Mouse (Mus musculus): Measurements from ENCODE around the gene Rasgef1b. TPM values are rescaled to one million over a fixed set of nuclear protein-coding genes. Genes with fewer than 3 reads are reported as not detected.
"Not testable (repeated sequence)": the region's sequence is repeated elsewhere in the genome, so short reads cannot be mapped to it uniquely, and the experiment has no call there.

Rasgef1b gene
- polyA plus RNA-seq, 1 experiment from 2014 or later: 8.5 TPM

- H3K27me3 ChIP-seq: no peaks in the 10 kb centered on the region
- no peak overlapping the region for H3K4me2 ChIP-seq
- H3K27ac ChIP-seq: no peak overlapping the region
- no peaks in the 10 kb centered on the region for H3K4me1 ChIP-seq
- no peak overlapping the region for H3K4me3 ChIP-seq
- peaks cover 34% of the 10 kb centered on the region for H3K36me3 ChIP-seq
- 87% methylated on average over 4 of the region's 4 CpGs for WGBS
- no peak for ATAC-seq (ENCODE audit: insufficient number of reproducible peaks, insufficient read depth, low FRiP score, low TSS enrichment, low read depth)
- no peak overlapping the region for H3K9ac ChIP-seq
- no peaks in the 10 kb centered on the region for H3K9me3 ChIP-seq
Observed at GRCm38 (mm10) chr5:99236431-99236830, 492.4 kb downstream of the Rasgef1b start.

DNA sequence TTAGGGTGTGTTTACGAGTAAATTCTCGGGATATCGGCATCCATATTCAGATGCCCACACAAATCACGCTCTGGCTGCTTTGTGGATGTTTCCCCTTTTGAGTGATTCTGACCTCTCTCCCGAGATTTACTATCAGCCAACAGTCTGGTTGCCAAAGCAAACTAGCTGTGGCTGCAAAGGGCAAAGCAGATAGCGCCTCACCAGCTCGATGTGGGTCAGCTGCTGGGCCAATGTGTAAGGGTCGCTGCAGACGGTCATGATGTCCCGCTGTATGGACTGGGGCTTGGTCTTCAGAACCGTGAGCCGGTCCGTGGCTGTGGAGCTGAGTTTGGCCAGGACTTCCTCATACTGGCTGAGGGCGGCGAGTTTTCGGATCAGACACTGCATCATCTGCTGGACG, 494.6 kb downstream of the Rasgef1b start:
- no peak for ATAC-seq (ENCODE audit: insufficient number of reproducible peaks, insufficient read depth, low FRiP score, low TSS enrichment, low read depth)
- WGBS: 95% methylated on average over 17 of the region's 17 CpGs
- Histone ChIP-seq H3K9me3 (no peaks in the 10 kb centered on the region), H3K9ac (no peak overlapping the region), H3K4me3 (no peak overlapping the region), H3K27ac (no peak overlapping the region), H3K27me3 (no peaks in the 10 kb centered on the region), H3K4me2 (no peak overlapping the region), H3K36me3 (peaks cover 20% of the 10 kb centered on the region; the same call in 1 of the 2 replicates), H3K4me1 (no peaks in the 10 kb centered on the region)

DNA sequence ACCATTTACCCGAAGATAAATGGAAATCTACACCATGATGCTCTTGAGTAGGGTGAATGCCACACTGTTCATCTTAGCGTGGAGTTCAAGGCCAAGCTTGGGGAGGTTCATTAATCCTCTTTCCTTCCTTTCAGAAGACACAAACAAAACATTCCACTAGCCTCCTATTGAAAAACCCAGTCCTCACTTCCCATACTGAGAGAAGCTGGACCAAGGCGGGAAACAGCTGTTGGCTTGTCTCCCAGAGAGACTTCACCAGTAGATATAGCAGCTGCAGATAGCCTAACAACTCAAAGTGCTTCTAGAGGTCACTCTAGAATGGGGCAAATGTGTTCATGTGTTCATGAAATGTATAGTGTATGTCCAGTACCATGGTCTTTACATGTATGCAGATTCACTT, 495.7 kb downstream of the Rasgef1b start:
- no peak overlapping the region for H3K4me3 ChIP-seq
- H3K27ac ChIP-seq: no peak overlapping the region
- H3K27me3 ChIP-seq: no peaks in the 10 kb centered on the region
- ATAC-seq (ENCODE audit: insufficient number of reproducible peaks, insufficient read depth, low FRiP score, low TSS enrichment, low read depth): no peak
- H3K9me3 ChIP-seq: no peaks in the 10 kb centered on the region
- peaks cover 19% of the 10 kb centered on the region; the same call in 1 of the 2 replicates for H3K36me3 ChIP-seq
- no peak overlapping the region for H3K9ac ChIP-seq
- WGBS: 84% methylated on average over 3 of the region's 3 CpGs
- no peak overlapping the region for H3K4me2 ChIP-seq
- H3K4me1 ChIP-seq: no peaks in the 10 kb centered on the region

GRCm38 (mm10) chr5:99232410-99232809, 496.5 kb downstream of the Rasgef1b start:
- H3K27ac ChIP-seq: no peak overlapping the region
- H3K27me3 ChIP-seq: no peaks in the 10 kb centered on the region
- H3K4me1 ChIP-seq: no peaks in the 10 kb centered on the region
- peaks cover 26% of the 10 kb centered on the region; the same call in 1 of the 2 replicates for H3K36me3 ChIP-seq
- H3K9me3 ChIP-seq: no peaks in the 10 kb centered on the region
- 83% methylated on average over 8 of the region's 8 CpGs for WGBS
- no peak overlapping the region for H3K4me3 ChIP-seq
- ATAC-seq (ENCODE audit: insufficient number of reproducible peaks, insufficient read depth, low FRiP score, low TSS enrichment, low read depth): no peak
- H3K9ac ChIP-seq: no peak overlapping the region
- no peak overlapping the region for H3K4me2 ChIP-seq

GRCm38 (mm10) chr5:99230476-99230875, 498.4 kb downstream of the Rasgef1b start:
- Histone ChIP-seq H3K9me3 (no peaks in the 10 kb centered on the region), H3K4me2 (no peak overlapping the region), H3K4me3 (no peak overlapping the region), H3K4me1 (no peaks in the 10 kb centered on the region), H3K9ac (no peak overlapping the region), H3K27ac (no peak overlapping the region), H3K36me3 (peaks cover 33% of the 10 kb centered on the region; the same call in 1 of the 2 replicates), H3K27me3 (no peaks in the 10 kb centered on the region)
- no peak for ATAC-seq (ENCODE audit: insufficient number of reproducible peaks, insufficient read depth, low FRiP score, low TSS enrichment, low read depth)
- WGBS: 90% methylated on average over 7 of the region's 7 CpGs

- H3K27me3 ChIP-seq: no peaks in the 10 kb centered on the region
- 79% methylated on average over 4 of the region's 4 CpGs for WGBS
- H3K9me3 ChIP-seq: no peaks in the 10 kb centered on the region
- 0 out of 2 replicates have a peak, but pooled peaks cover 5% of the 10 kb centered on the region for H3K4me1 ChIP-seq
- no peak overlapping the region for H3K4me3 ChIP-seq
- no peak overlapping the region for H3K9ac ChIP-seq
- no peak for ATAC-seq (ENCODE audit: insufficient number of reproducible peaks, insufficient read depth, low FRiP score, low TSS enrichment, low read depth)
- H3K36me3 ChIP-seq: peaks cover 21% of the 10 kb centered on the region; the same call in 1 of the 2 replicates
- no peak overlapping the region for H3K27ac ChIP-seq
- no peak overlapping the region for H3K4me2 ChIP-seq
Observed at GRCm38 (mm10) chr5:99227361-99227760, 501.5 kb downstream of the Rasgef1b start.

GRCm38 (mm10) chr5:99224571-99225011, 504.3 kb downstream of the Rasgef1b start:
- H3K9me3 ChIP-seq: 0 out of 2 replicates have a peak, but pooled peaks cover 3% of the 10 kb centered on the region
- H3K4me1 ChIP-seq: 0 out of 2 replicates have a peak, but pooled peaks cover 5% of the 10 kb centered on the region
- peaks cover 32% of the 10 kb centered on the region for H3K36me3 ChIP-seq
- H3K4me3 ChIP-seq: no peak overlapping the region
- no peak overlapping the region for H3K9ac ChIP-seq
- WGBS: 63% methylated on average over 5 of the region's 5 CpGs
- no peak overlapping the region for H3K27ac ChIP-seq
- no peak for ATAC-seq (ENCODE audit: insufficient number of reproducible peaks, insufficient read depth, low FRiP score, low TSS enrichment, low read depth)
- no peaks in the 10 kb centered on the region for H3K27me3 ChIP-seq
- H3K4me2 ChIP-seq: no peak overlapping the region

DNA sequence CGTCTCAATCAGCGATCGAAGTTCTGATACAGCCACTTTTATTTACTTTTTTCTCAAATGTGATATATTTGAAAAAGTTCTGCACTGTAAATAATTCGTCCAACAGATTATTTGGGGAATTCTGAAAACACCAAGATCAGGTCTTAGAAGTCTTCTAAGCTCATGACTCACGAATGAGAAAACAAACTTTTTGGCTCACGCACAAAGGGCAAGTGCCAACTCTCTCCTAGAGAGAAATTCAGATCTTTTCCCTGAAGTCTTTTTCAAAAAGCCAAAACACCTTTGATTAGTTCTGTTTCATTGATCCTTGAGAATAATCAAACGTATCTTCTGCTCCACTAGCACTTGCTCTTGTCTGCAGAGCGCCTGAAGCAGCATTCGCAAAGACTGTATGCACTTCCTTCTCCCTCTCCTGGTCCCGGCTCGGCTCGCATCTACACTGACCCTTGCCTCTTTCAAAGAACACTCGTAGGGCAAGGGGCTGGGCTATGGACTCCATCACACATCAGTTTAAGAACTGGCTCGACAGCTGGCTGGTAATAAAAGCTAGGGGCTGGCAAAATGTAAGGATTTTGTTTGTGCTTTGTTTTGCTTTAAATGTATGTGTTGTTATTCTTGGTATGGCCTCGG, 504.9 kb downstream of the Rasgef1b start:
- H3K36me3 ChIP-seq: peaks cover 32% of the 10 kb centered on the region
- H3K4me1 ChIP-seq: peaks cover 5% of the 10 kb centered on the region; the same call in 1 of the 2 replicates
- no peak overlapping the region for H3K27ac ChIP-seq
- no peak overlapping the region for H3K4me3 ChIP-seq
- no peak overlapping the region for H3K4me2 ChIP-seq
- 0 out of 2 replicates have a peak, but pooled peaks cover 3% of the 10 kb centered on the region for H3K9me3 ChIP-seq
- no peak for ATAC-seq (ENCODE audit: insufficient number of reproducible peaks, insufficient read depth, low FRiP score, low TSS enrichment, low read depth)
- no peaks in the 10 kb centered on the region for H3K27me3 ChIP-seq
- 67% methylated on average over 15 of the region's 15 CpGs for WGBS
- H3K9ac ChIP-seq: no peak overlapping the region

GRCm38 (mm10) chr5:99218385-99218784, 510.5 kb downstream of the Rasgef1b start:
- no peak overlapping the region for H3K4me2 ChIP-seq

DNA sequence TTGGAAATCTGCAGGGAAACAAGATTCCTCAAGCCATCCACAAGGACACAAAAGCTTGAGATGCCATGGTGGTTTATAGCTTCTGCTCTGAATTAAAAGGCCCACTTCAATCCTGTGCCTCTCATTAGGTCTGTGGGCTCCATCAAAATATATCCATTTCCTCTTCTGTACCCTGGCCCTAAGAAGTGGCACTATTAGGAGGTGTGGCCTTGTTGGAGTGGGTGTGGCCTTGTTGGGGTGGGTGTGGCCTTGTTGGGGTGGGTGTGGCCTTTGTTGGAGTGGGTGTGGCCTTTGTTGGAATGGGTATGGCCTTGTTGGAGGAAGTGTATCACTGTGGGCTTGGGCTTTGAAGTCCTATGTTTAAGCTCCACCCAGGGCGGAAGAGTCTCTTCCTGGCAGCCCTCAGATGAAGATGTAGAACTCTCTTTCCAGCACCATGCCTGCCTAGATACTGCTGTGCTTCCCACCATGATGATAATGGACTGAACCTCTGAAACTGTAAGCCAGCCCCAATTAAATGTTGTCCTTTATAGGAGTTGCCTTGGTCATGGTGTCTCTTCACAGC, 512.2 kb downstream of the Rasgef1b start:
- not testable (repeated sequence) for H3K9me3 ChIP-seq; H3K4me2 ChIP-seq; H3K4me3 ChIP-seq; H3K27ac ChIP-seq; H3K4me1 ChIP-seq; H3K9ac ChIP-seq; H3K27me3 ChIP-seq; ATAC-seq (ENCODE audit: insufficient number of reproducible peaks, insufficient read depth, low FRiP score, low TSS enrichment, low read depth)
- 88% methylated on average over 1 of the region's 1 CpGs for WGBS
- H3K36me3 ChIP-seq: peaks cover 22% of the 10 kb centered on the region

More at GRCm38 (mm10) chr5:99218385-99218784, 510.5 kb downstream of the Rasgef1b start:
- WGBS: 53% methylated on average over 5 of the region's 5 CpGs
- H3K36me3 ChIP-seq: peaks cover 28% of the 10 kb centered on the region
- H3K4me3 ChIP-seq: no peak overlapping the region
- no peak for ATAC-seq (ENCODE audit: insufficient number of reproducible peaks, insufficient read depth, low FRiP score, low TSS enrichment, low read depth)
- peak overlapping the region; percentile 58 for H3K27ac ChIP-seq
- H3K9ac ChIP-seq: no peak overlapping the region
- H3K4me1 ChIP-seq: peaks cover 5% of the 10 kb centered on the region; the same call in 1 of the 2 replicates
- no peaks in the 10 kb centered on the region for H3K27me3 ChIP-seq
- 0 out of 2 replicates have a peak, but pooled peaks cover 3% of the 10 kb centered on the region for H3K9me3 ChIP-seq

- Histone ChIP-seq H3K4me3 (no peak overlapping the region), H3K27me3 (no peaks in the 10 kb centered on the region), H3K36me3 (peaks cover 10% of the 10 kb centered on the region), H3K9ac (no peak overlapping the region), H3K4me2 (no peak overlapping the region), H3K9me3 (no peaks in the 10 kb centered on the region), H3K4me1 (peaks cover 5% of the 10 kb centered on the region; the same call in 1 of the 2 replicates), H3K27ac (no peak overlapping the region)
- ATAC-seq (ENCODE audit: insufficient number of reproducible peaks, insufficient read depth, low FRiP score, low TSS enrichment, low read depth): no peak
- WGBS: 71% methylated on average over 7 of the region's 7 CpGs
Observed at GRCm38 (mm10) chr5:99215207-99216157, 513.4 kb downstream of the Rasgef1b start.
